Mouse (Mus musculus): Measurements from ENCODE around the gene Bmpr1b. TPM values are rescaled to one million over a fixed set of nuclear protein-coding genes. Genes with fewer than 3 reads are reported as not detected.

Bmpr1b gene
- polyA plus RNA-seq, 1 experiment, result 0.25 TPM

DNA sequence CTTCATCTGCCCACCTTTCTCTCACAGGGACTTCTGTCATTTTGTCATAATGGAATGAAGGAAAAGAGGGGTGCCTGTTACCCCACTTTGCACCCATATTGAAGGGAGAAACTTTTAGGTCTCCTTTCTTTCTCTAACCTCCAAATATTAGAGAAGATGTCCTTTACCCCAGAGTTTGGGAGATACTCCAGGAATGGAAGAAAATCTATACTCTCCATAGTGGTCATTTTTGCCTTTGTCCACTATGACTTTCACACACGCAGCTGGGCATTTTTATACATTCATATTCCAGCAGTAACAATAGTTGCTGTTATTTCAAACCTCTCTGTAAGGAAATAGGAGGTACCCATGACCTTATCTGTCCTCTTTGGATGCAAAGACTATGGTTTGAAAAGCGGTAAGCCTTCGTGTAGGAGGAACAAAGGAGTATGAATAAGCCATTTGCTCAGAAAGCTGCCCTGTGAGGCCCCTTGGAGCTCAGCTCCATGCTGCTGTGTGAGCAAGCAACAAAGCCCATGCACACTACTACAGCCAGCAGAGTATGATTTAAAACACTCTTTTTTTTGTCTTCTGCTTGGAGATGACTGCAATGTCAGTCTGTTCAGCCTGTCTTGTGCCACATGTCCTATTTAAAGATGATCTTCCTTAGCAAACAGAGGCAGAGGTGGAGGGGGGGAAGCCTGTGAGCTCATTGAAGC, 350.5 kb downstream of the Bmpr1b start:
- Histone ChIP-seq H3K27me3 (ENCODE audit: control insufficient read depth, insufficient read depth, low read length, poor library complexity, severe bottlenecking) (no peaks in the 10 kb centered on the region), H3K27ac (ENCODE audit: insufficient read depth, low read length) (no peak overlapping the region), H3K4me1 (ENCODE audit: control insufficient read depth, insufficient read depth, low read length) (no peaks in the 10 kb centered on the region), H3K36me3 (ENCODE audit: control insufficient read depth, insufficient read depth, low read length, poor library complexity, severe bottlenecking) (no peaks in the 10 kb centered on the region), H3K9ac (ENCODE audit: low read depth, poor library complexity, severe bottlenecking) (no peak overlapping the region), H3K4me3 (ENCODE audit: low read depth, low read length) (no peak overlapping the region), H3K9me3 (replicated peaks; ENCODE audit: control insufficient read depth, insufficient read depth, low read length, poor library complexity, severe bottlenecking) (no peaks in the 10 kb centered on the region)
- TF ChIP-seq EP300 (IDR thresholded peaks at IDR 0.05; ENCODE audit: insufficient read depth, low read depth, low read length), result no peak
- TF ChIP-seq POLR2A (IDR thresholded peaks at IDR 0.05; ENCODE audit: insufficient read depth, low read length), result no peak
- no peak for TF ChIP-seq CTCF (IDR thresholded peaks at IDR 0.05; ENCODE audit: low read depth, low read length)

GRCm38 (mm10) chr3:141814776-141815175, 354.4 kb downstream of the Bmpr1b start:
- H3K4me1 ChIP-seq (ENCODE audit: control insufficient read depth, insufficient read depth, low read length), result no peaks in the 10 kb centered on the region
- no peak overlapping the region for H3K27ac ChIP-seq (ENCODE audit: insufficient read depth, low read length)
- no peak overlapping the region for H3K4me3 ChIP-seq (ENCODE audit: low read depth, low read length)
- TF ChIP-seq EP300 (IDR thresholded peaks at IDR 0.05; ENCODE audit: insufficient read depth, low read depth, low read length) (no peak), CTCF (IDR thresholded peaks at IDR 0.05; ENCODE audit: low read depth, low read length) (no peak), POLR2A (IDR thresholded peaks at IDR 0.05; ENCODE audit: insufficient read depth, low read length) (no peak)
- no peaks in the 10 kb centered on the region; the same call in 1 of the 2 replicates for H3K27me3 ChIP-seq (ENCODE audit: control insufficient read depth, insufficient read depth, low read length, poor library complexity, severe bottlenecking)
- no peak overlapping the region for H3K9ac ChIP-seq (ENCODE audit: low read depth, poor library complexity, severe bottlenecking)
- no peaks in the 10 kb centered on the region for H3K9me3 ChIP-seq (replicated peaks; ENCODE audit: control insufficient read depth, insufficient read depth, low read length, poor library complexity, severe bottlenecking)
- H3K36me3 ChIP-seq (ENCODE audit: control insufficient read depth, insufficient read depth, low read length, poor library complexity, severe bottlenecking), result no peaks in the 10 kb centered on the region

GRCm38 (mm10) chr3:141811348-141811747, 357.9 kb downstream of the Bmpr1b start:
- Histone ChIP-seq H3K9me3 (replicated peaks; ENCODE audit: control insufficient read depth, insufficient read depth, low read length, poor library complexity, severe bottlenecking) (no peaks in the 10 kb centered on the region), H3K27ac (ENCODE audit: insufficient read depth, low read length) (no peak overlapping the region), H3K27me3 (ENCODE audit: control insufficient read depth, insufficient read depth, low read length, poor library complexity, severe bottlenecking) (no peaks in the 10 kb centered on the region; the same call in 1 of the 2 replicates), H3K9ac (ENCODE audit: low read depth, poor library complexity, severe bottlenecking) (no peak overlapping the region), H3K4me1 (ENCODE audit: control insufficient read depth, insufficient read depth, low read length) (no peaks in the 10 kb centered on the region), H3K36me3 (ENCODE audit: control insufficient read depth, insufficient read depth, low read length, poor library complexity, severe bottlenecking) (no peaks in the 10 kb centered on the region), H3K4me3 (ENCODE audit: low read depth, low read length) (no peak overlapping the region)
- no peak for TF ChIP-seq CTCF (IDR thresholded peaks at IDR 0.05; ENCODE audit: low read depth, low read length)
- no peak for TF ChIP-seq EP300 (IDR thresholded peaks at IDR 0.05; ENCODE audit: insufficient read depth, low read depth, low read length)

- no peaks in the 10 kb centered on the region for H3K36me3 ChIP-seq (ENCODE audit: control insufficient read depth, insufficient read depth, low read length, poor library complexity, severe bottlenecking)
- H3K4me1 ChIP-seq (ENCODE audit: control insufficient read depth, insufficient read depth, low read length), result no peaks in the 10 kb centered on the region
- no peak for TF ChIP-seq EP300 (IDR thresholded peaks at IDR 0.05; ENCODE audit: insufficient read depth, low read depth, low read length)
- TF ChIP-seq POLR2A (IDR thresholded peaks at IDR 0.05; ENCODE audit: insufficient read depth, low read length), result no peak
- TF ChIP-seq CTCF (IDR thresholded peaks at IDR 0.05; ENCODE audit: low read depth, low read length), result no peak
- H3K27me3 ChIP-seq (ENCODE audit: control insufficient read depth, insufficient read depth, low read length, poor library complexity, severe bottlenecking), result no peaks in the 10 kb centered on the region; the same call in 1 of the 2 replicates
- H3K4me3 ChIP-seq (ENCODE audit: low read depth, low read length), result no peak overlapping the region
- H3K9ac ChIP-seq (ENCODE audit: low read depth, poor library complexity, severe bottlenecking), result no peak overlapping the region
- H3K9me3 ChIP-seq (replicated peaks; ENCODE audit: control insufficient read depth, insufficient read depth, low read length, poor library complexity, severe bottlenecking), result no peaks in the 10 kb centered on the region
- no peak overlapping the region for H3K27ac ChIP-seq (ENCODE audit: insufficient read depth, low read length)
Observed at GRCm38 (mm10) chr3:141810944-141811343, 358.3 kb downstream of the Bmpr1b start.

- Histone ChIP-seq H3K4me3 (ENCODE audit: low read depth, low read length) (no peak overlapping the region), H3K27me3 (ENCODE audit: control insufficient read depth, insufficient read depth, low read length, poor library complexity, severe bottlenecking) (no peaks in the 10 kb centered on the region; the same call in 1 of the 2 replicates), H3K4me1 (ENCODE audit: control insufficient read depth, insufficient read depth, low read length) (no peaks in the 10 kb centered on the region), H3K9me3 (replicated peaks; ENCODE audit: control insufficient read depth, insufficient read depth, low read length, poor library complexity, severe bottlenecking) (no peaks in the 10 kb centered on the region), H3K27ac (ENCODE audit: insufficient read depth, low read length) (no peak overlapping the region), H3K36me3 (ENCODE audit: control insufficient read depth, insufficient read depth, low read length, poor library complexity, severe bottlenecking) (no peaks in the 10 kb centered on the region), H3K9ac (ENCODE audit: low read depth, poor library complexity, severe bottlenecking) (no peak overlapping the region)
- TF ChIP-seq POLR2A (IDR thresholded peaks at IDR 0.05; ENCODE audit: insufficient read depth, low read length) (no peak), CTCF (IDR thresholded peaks at IDR 0.05; ENCODE audit: low read depth, low read length) (no peak)
Observed at GRCm38 (mm10) chr3:141809581-141809980, 359.6 kb downstream of the Bmpr1b start.

DNA sequence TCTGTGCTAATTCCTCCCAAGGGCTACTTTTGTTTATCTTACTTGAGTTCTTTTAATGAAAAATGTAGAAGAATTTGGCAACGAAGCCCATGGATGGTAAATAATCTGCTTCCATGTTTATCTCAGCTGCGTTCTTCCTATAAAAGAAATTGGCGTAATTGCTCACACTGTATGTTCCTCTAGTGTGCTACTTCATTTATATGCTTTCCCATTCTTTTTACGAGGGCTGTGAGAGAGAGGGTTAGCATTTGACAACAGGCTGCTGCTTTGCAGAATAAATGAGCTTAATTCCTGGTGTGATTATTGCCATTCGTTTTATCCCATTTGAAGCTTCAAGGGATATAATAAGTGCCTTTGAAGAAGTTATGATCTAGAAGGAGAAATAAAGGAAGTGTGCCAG, 365.1 kb downstream of the Bmpr1b start:
- H3K27ac ChIP-seq (ENCODE audit: insufficient read depth, low read length), result no peak overlapping the region
- no peak overlapping the region for H3K9ac ChIP-seq (ENCODE audit: low read depth, poor library complexity, severe bottlenecking)
- H3K4me1 ChIP-seq (ENCODE audit: control insufficient read depth, insufficient read depth, low read length), result no peaks in the 10 kb centered on the region
- TF ChIP-seq CTCF (IDR thresholded peaks at IDR 0.05; ENCODE audit: low read depth, low read length), result no peak
- TF ChIP-seq POLR2A (IDR thresholded peaks at IDR 0.05; ENCODE audit: insufficient read depth, low read length), result no peak
- TF ChIP-seq EP300 (IDR thresholded peaks at IDR 0.05; ENCODE audit: insufficient read depth, low read depth, low read length), result no peak
- no peaks in the 10 kb centered on the region for H3K36me3 ChIP-seq (ENCODE audit: control insufficient read depth, insufficient read depth, low read length, poor library complexity, severe bottlenecking)
- no peaks in the 10 kb centered on the region for H3K27me3 ChIP-seq (ENCODE audit: control insufficient read depth, insufficient read depth, low read length, poor library complexity, severe bottlenecking)
- H3K9me3 ChIP-seq (replicated peaks; ENCODE audit: control insufficient read depth, insufficient read depth, low read length, poor library complexity, severe bottlenecking), result no peaks in the 10 kb centered on the region
- no peak overlapping the region for H3K4me3 ChIP-seq (ENCODE audit: low read depth, low read length)

Data from ES-Bruce4 (cell line).